Mouse (Mus musculus): ENCODE data around the gene Rbpj. TPM values are rescaled to one million over a fixed set of nuclear protein-coding genes. Genes with fewer than 3 reads are reported as not detected.
"Not testable (repeated sequence)": the region's sequence is repeated elsewhere in the genome, so short reads cannot be mapped to it uniquely, and the experiment has no call there.

Rbpj gene
- polyA plus RNA-seq, 1 experiment from 2014 or later, result 36.4 TPM

DNA sequence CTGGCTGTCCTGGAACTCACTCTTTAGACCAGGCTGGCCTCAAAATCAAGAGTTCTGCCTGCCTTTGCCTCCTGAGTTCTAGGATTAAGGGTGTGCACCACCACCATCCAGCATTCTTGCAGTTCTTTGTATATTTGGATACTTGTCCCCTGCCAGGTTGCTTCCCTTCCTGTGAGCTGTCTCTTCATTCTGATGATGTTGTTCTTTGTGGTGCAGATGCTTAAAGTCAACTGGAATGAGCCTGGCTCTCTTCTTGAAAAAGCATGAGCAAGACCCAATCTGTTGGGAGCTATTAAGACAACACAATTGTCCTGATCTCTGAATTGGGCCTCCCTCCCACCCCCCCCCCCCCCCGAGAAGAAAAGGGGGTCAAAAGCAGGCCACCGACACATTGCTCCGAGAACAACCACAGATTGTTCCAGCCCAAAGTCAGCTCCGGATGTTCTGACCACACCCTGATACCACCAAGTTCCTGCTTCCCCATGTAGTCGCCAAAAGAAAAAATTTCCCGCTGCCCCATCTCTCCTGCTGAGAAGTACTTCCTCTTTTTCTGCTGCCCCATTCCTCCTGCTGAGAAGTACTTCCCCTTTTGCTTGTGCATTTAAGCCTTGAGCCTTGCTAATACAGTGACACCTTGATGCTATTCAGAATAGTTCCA, 207.7 kb downstream of the Rbpj start:
- not testable (repeated sequence) for ATAC-seq (ENCODE audit: insufficient number of reproducible peaks, low FRiP score, low TSS enrichment, low read depth); H3K27ac ChIP-seq (replicated peaks); H3K9me3 ChIP-seq (replicated peaks); H3K27me3 ChIP-seq; H3K4me2 ChIP-seq (replicated peaks); H3K4me1 ChIP-seq; H3K36me3 ChIP-seq; H3K9ac ChIP-seq; H3K4me3 ChIP-seq (replicated peaks)
- WGBS, result 87% methylated on average over 6 of the region's 6 CpGs

DNA sequence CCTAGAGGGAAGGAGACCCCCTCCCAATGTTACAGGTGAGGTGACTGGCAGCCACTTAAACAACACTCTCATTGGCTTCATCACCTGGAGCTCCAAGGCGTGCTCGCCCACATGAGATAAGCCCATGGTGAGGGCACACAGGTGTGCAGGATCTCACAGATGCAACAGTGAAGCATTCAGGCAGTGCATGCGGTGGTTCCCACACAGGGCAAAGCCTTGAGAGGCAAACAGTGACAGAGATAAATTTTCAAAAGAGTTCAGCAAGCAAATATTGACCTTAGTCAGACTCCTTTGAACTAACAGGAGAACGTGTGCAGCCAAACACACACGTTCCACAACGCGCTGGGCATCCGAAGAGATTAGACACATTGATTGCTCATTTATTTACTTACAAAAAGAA, 210.7 kb downstream of the Rbpj start:
- no peak overlapping the region for H3K4me2 ChIP-seq (replicated peaks)
- H3K4me3 ChIP-seq (replicated peaks), result no peak overlapping the region
- H3K27ac ChIP-seq (replicated peaks), result no peak overlapping the region
- H3K9me3 ChIP-seq (replicated peaks), result no peaks in the 10 kb centered on the region
- H3K4me1 ChIP-seq, result no peaks in the 10 kb centered on the region
- ATAC-seq (ENCODE audit: insufficient number of reproducible peaks, low FRiP score, low TSS enrichment, low read depth), result no peak
- no peak overlapping the region for H3K9ac ChIP-seq
- WGBS, result 83% methylated on average over 8 of the region's 8 CpGs
- H3K36me3 ChIP-seq, result no peaks in the 10 kb centered on the region
- no peaks in the 10 kb centered on the region for H3K27me3 ChIP-seq

GRCm38 (mm10) chr5:53678036-53678767, 212.2 kb downstream of the Rbpj start:
- H3K36me3 ChIP-seq, result no peaks in the 10 kb centered on the region
- H3K9me3 ChIP-seq (replicated peaks), result no peaks in the 10 kb centered on the region
- H3K27me3 ChIP-seq, result no peaks in the 10 kb centered on the region
- ATAC-seq (ENCODE audit: insufficient number of reproducible peaks, low FRiP score, low TSS enrichment, low read depth), result no peak
- WGBS, result 46% methylated on average over 13 of the region's 13 CpGs
- no peaks in the 10 kb centered on the region for H3K4me1 ChIP-seq
- H3K9ac ChIP-seq, result no peak overlapping the region
- H3K27ac ChIP-seq (replicated peaks), result no peak overlapping the region
- no peak overlapping the region for H3K4me3 ChIP-seq (replicated peaks)
- no peak overlapping the region for H3K4me2 ChIP-seq (replicated peaks)

DNA sequence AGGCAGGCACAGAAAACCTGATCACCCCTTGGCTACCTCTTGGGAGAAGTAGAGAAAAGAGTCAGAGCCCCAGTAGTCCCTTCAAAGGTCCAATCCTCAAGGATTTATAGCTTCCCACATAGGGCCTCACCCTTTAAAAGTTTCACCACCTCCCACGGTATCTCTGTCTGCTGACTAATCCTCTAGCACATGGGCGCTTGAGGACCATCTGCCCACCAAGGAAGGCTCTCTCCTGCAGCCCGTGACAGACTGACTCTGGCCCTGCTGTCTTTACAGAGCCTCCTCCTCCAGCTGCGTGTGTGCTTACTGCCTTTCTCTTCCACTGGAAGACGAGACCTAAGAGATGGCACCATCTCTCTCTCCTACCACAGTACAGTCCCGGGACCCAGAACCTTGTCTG, 213.7 kb downstream of the Rbpj start:
- no peak overlapping the region for H3K9ac ChIP-seq
- H3K36me3 ChIP-seq, result no peaks in the 10 kb centered on the region
- no peaks in the 10 kb centered on the region for H3K9me3 ChIP-seq (replicated peaks)
- no peak overlapping the region for H3K27ac ChIP-seq (replicated peaks)
- no peak for ATAC-seq (ENCODE audit: insufficient number of reproducible peaks, low FRiP score, low TSS enrichment, low read depth)
- no peak overlapping the region for H3K4me2 ChIP-seq (replicated peaks)
- H3K4me1 ChIP-seq, result no peaks in the 10 kb centered on the region
- no peak overlapping the region for H3K4me3 ChIP-seq (replicated peaks)
- no peaks in the 10 kb centered on the region for H3K27me3 ChIP-seq
- WGBS, result 76% methylated on average over 6 of the region's 6 CpGs

- Histone ChIP-seq H3K4me3 (replicated peaks) (no peak overlapping the region), H3K27me3 (no peaks in the 10 kb centered on the region), H3K9me3 (replicated peaks) (no peaks in the 10 kb centered on the region), H3K36me3 (no peaks in the 10 kb centered on the region), H3K9ac (no peak overlapping the region), H3K4me2 (replicated peaks) (no peak overlapping the region), H3K27ac (replicated peaks) (no peak overlapping the region), H3K4me1 (no peaks in the 10 kb centered on the region)
- 77% methylated on average over 3 of the region's 3 CpGs for WGBS
- no peak for ATAC-seq (ENCODE audit: insufficient number of reproducible peaks, low FRiP score, low TSS enrichment, low read depth)
These were observed 218.0 kb downstream of the Rbpj start for GRCm38 (mm10) chr5:53683916-53684315.

DNA sequence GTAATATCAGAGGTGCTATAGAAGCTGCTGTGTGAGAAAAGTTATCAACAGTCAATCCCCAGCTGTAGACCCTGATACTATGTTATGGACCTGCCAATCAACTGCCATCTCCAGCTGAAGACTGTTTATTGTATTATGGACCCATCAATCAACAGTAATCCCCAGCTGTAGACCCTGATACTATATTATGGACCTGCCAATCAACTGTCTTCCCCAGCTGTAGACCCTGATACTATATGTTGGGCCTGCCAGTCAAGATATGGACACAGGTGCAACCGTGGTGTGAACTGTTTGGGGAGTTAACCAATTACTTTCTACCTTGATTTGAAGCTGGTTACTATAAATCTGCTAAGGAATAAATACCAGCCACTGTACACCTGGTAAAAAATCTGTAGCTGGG, 218.5 kb downstream of the Rbpj start:
- WGBS, result 76% methylated on average over 1 of the region's 1 CpGs

DNA sequence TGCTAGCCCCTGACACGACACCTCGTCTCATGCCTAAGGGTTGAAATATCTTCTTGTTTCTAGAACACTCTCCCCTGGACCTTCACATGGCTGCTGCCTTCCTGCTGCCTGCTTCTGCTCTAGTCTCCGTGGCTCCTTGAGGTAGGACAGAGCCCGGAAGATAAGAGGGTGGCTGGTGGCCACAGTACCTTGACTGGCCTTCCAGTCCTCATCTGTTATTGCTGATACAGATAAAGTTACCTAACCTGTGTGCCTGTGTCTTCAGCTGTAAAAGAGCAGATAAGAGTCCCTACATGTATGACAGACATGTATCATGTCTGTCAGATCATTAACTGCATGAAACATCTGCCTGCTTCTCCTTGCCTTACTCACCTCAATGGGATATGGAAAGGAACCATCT, 219.7 kb downstream of the Rbpj start:
- H3K27ac ChIP-seq (replicated peaks), result no peak overlapping the region
- no peaks in the 10 kb centered on the region for H3K4me1 ChIP-seq
- H3K36me3 ChIP-seq, result no peaks in the 10 kb centered on the region
- H3K9me3 ChIP-seq (replicated peaks), result no peaks in the 10 kb centered on the region
- no peak overlapping the region for H3K9ac ChIP-seq
- WGBS, result 80% methylated on average over 4 of the region's 4 CpGs
- ATAC-seq (ENCODE audit: insufficient number of reproducible peaks, low FRiP score, low TSS enrichment, low read depth), result no peak
- H3K27me3 ChIP-seq, result no peaks in the 10 kb centered on the region
- H3K4me3 ChIP-seq (replicated peaks), result no peak overlapping the region
- no peak overlapping the region for H3K4me2 ChIP-seq (replicated peaks)

More for the DNA sequence above, 218.5 kb downstream of the Rbpj start:
- no peaks in the 10 kb centered on the region for H3K4me1 ChIP-seq
- no peak overlapping the region for H3K9ac ChIP-seq
- ATAC-seq (ENCODE audit: insufficient number of reproducible peaks, low FRiP score, low TSS enrichment, low read depth), result no peak
- no peak overlapping the region for H3K4me2 ChIP-seq (replicated peaks)
- H3K27me3 ChIP-seq, result no peaks in the 10 kb centered on the region
- H3K4me3 ChIP-seq (replicated peaks), result no peak overlapping the region
- no peak overlapping the region for H3K27ac ChIP-seq (replicated peaks)
- no peaks in the 10 kb centered on the region for H3K9me3 ChIP-seq (replicated peaks)
- no peaks in the 10 kb centered on the region for H3K36me3 ChIP-seq

- Histone ChIP-seq H3K36me3 (no peaks in the 10 kb centered on the region), H3K9ac (no peak overlapping the region), H3K4me1 (no peaks in the 10 kb centered on the region), H3K27me3 (no peaks in the 10 kb centered on the region), H3K4me2 (replicated peaks) (no peak overlapping the region), H3K27ac (replicated peaks) (no peak overlapping the region), H3K9me3 (replicated peaks) (no peaks in the 10 kb centered on the region), H3K4me3 (replicated peaks) (no peak overlapping the region)
- whole genome bisulfite sequencing, result 79% methylated on average over 2 of the region's 2 CpGs
- ATAC-seq (ENCODE audit: insufficient number of reproducible peaks, low FRiP score, low TSS enrichment, low read depth), result no peak
These were observed 220.4 kb downstream of the Rbpj start for GRCm38 (mm10) chr5:53686379-53686778.

DNA sequence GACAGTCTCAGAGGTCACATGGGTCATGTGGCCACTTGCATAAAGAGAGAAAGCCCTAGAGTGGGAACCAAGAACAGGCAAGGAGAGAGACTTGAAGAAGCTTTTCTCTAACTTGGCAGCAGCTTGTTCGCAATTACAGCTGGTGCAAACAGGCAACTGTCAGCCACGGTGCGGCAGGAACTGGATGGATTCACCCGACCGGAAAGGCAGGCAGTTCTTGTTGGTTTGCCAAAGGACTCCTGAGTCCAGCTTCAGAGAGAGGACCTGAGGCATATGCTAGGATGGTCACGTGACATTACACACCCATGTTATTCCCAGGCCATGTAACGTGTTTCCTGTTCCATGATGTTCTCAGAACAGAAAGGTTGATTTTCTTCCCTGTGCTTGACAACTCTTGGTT, 222.4 kb downstream of the Rbpj start:
- Histone ChIP-seq H3K4me1 (no peaks in the 10 kb centered on the region), H3K4me3 (replicated peaks) (no peak overlapping the region), H3K4me2 (replicated peaks) (no peak overlapping the region), H3K36me3 (no peaks in the 10 kb centered on the region), H3K9me3 (replicated peaks) (no peaks in the 10 kb centered on the region), H3K27me3 (no peaks in the 10 kb centered on the region), H3K27ac (replicated peaks) (no peak overlapping the region), H3K9ac (no peak overlapping the region)
- WGBS, result 60% methylated on average over 7 of the region's 7 CpGs
- no peak for ATAC-seq (ENCODE audit: insufficient number of reproducible peaks, low FRiP score, low TSS enrichment, low read depth)

DNA sequence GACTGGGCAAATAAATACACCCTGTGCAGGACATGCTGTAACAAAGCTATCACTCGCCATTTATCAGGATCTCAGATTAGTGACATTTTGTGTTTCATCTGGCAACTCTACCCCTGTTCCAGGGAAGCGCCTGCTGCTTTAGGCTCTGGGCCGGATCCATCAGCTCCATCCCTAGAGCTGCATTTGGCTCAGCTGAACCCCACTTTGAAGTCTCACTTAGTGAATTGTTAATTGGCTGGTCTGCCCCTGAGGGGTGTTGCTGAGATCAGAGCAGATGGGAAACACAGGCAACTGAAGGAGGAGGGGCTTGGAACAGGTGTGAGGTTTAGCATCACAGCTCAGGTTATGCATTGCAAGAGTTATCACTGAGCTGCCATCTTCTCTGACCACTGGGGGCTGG, 225.6 kb downstream of the Rbpj start:
- no peaks in the 10 kb centered on the region for H3K36me3 ChIP-seq
- H3K4me2 ChIP-seq (replicated peaks), result no peak overlapping the region

GRCm38 (mm10) chr5:53692100-53692499, 226.1 kb downstream of the Rbpj start:
- Histone ChIP-seq H3K27me3 (no peaks in the 10 kb centered on the region), H3K9me3 (replicated peaks) (no peaks in the 10 kb centered on the region), H3K27ac (replicated peaks) (no peak overlapping the region), H3K9ac (no peak overlapping the region), H3K36me3 (no peaks in the 10 kb centered on the region), H3K4me1 (no peaks in the 10 kb centered on the region), H3K4me2 (replicated peaks) (no peak overlapping the region), H3K4me3 (replicated peaks) (no peak overlapping the region)
- no peak for ATAC-seq (ENCODE audit: insufficient number of reproducible peaks, low FRiP score, low TSS enrichment, low read depth)
- WGBS, result 72% methylated on average over 8 of the region's 8 CpGs

More for the DNA sequence above, 225.6 kb downstream of the Rbpj start:
- Histone ChIP-seq H3K9me3 (replicated peaks) (no peaks in the 10 kb centered on the region), H3K9ac (no peak overlapping the region), H3K4me3 (replicated peaks) (no peak overlapping the region), H3K27ac (replicated peaks) (no peak overlapping the region), H3K4me1 (no peaks in the 10 kb centered on the region), H3K27me3 (no peaks in the 10 kb centered on the region)
- no peak for ATAC-seq (ENCODE audit: insufficient number of reproducible peaks, low FRiP score, low TSS enrichment, low read depth)
- WGBS, result 66% methylated on average over 3 of the region's 3 CpGs

GRCm38 (mm10) chr5:53692662-53693061, 226.7 kb downstream of the Rbpj start:
- ATAC-seq (ENCODE audit: insufficient number of reproducible peaks, low FRiP score, low TSS enrichment, low read depth), result no peak
- Histone ChIP-seq H3K4me1 (no peaks in the 10 kb centered on the region), H3K4me2 (replicated peaks) (no peak overlapping the region), H3K27ac (replicated peaks) (no peak overlapping the region), H3K36me3 (no peaks in the 10 kb centered on the region), H3K27me3 (no peaks in the 10 kb centered on the region), H3K9me3 (replicated peaks) (no peaks in the 10 kb centered on the region), H3K4me3 (replicated peaks) (no peak overlapping the region), H3K9ac (no peak overlapping the region)
- WGBS, result 97% methylated on average over 1 of the region's 1 CpGs

Data from embryonic facial prominence, embryonic 15.5 days (tissue).